Mouse (Mus musculus): Measurements from ENCODE around the gene Arhgap27. TPM values are rescaled to one million over a fixed set of nuclear protein-coding genes. Genes with fewer than 3 reads are reported as not detected.
"Not testable (repeated sequence)": the region's sequence is repeated elsewhere in the genome, so short reads cannot be mapped to it uniquely, and the experiment has no call there.

Gene Arhgap27
- total RNA-seq, 2 experiments from 2014 or later: 2.1 to 4.8 TPM

DNA sequence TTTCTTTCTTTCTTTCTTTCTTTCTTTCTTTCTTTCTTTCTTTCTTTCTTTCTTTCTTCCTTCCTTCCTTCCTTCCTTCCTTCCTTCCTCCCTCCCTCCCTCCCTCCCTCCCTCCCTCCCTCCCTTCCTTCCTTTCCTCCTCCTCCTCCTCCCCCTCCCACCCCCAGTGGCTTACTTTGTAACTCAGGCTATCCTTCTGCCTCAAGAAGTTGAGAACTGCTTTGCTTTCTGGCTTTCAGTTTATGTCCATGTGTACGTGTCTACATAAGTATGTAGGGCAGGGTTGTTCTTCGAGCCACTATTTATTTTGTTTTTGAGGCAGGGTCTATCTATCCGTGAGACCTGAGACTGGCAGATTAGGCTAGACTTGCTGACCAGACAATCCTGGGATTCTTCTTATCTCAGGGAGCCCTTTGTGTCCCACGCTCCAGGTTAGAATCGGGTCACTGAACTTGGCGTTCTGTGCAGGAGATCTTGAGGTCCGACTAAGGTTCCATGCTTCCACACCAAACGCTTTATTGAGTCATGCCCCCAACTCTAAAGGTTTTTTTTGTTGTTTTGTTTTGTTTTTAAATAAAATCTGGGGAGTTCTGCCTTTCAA lies 50.7 kb downstream of the Arhgap27 start:
- no peak for ATAC-seq (replicated peaks; ENCODE audit: low FRiP score, poor library complexity, severe bottlenecking)

DNA sequence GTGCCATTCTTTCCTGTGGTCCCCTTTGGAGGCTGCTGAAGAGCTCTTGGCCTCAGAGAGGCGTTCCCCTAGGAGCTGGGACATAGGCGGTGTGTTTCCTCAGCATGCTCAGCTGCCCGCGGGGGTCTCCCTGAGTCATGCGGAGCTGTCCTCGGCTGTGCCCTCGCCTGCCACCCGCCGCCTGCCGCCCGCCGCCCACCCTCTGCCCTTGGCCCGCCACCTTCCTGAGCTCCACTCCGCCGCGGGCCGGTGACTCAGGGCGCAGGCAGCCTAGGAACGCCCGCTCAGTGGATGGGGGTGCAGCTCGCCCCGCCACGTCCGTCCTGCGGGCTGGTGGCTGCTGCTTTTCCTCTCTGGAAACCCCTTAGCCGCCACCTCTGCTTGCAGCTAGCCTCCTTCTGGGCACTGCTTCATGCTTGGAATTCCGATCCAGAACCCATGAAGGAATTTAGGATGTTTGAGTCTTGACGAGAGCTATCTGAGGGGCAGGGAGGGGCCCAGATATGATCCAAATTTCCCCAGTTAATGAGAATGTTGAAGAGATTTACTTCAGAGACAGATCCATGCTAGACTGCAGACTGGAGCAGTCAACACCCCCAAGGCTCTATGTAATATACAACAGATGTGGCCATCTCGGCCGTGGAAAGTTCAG lies 51.4 kb downstream of the Arhgap27 start:
- ATAC-seq (replicated peaks; ENCODE audit: low FRiP score, poor library complexity, severe bottlenecking): no peak

DNA sequence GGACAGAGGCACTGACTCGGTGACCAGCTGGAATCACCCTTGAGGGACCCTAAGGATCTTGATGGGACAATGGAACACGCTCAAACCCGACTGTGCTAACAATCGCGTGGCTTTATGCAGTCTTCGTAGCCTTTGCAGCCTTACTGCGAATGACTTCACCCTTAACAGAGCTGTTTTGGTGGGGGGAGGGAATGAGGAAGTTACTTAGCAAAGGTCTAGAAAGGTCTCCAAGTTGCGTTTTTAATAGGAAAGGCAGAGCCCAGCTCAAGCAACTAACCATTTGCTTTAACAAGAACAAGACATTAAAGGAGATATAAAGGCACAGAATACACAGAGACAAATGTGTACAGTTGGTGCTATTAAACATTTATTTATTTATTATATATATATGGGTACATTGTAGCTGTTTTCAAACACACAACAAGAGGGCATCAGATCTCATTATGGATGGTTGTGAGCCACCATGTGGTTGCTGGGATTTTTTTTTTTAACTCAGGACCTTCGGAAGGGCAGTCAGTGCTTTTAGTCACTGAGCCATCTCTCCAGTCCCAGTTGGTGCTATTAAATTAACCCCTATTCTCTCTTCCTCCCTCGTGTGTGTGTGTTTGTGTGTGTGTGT lies 53.4 kb downstream of the Arhgap27 start:
- ATAC-seq (replicated peaks; ENCODE audit: low FRiP score, poor library complexity, severe bottlenecking): no peak

DNA sequence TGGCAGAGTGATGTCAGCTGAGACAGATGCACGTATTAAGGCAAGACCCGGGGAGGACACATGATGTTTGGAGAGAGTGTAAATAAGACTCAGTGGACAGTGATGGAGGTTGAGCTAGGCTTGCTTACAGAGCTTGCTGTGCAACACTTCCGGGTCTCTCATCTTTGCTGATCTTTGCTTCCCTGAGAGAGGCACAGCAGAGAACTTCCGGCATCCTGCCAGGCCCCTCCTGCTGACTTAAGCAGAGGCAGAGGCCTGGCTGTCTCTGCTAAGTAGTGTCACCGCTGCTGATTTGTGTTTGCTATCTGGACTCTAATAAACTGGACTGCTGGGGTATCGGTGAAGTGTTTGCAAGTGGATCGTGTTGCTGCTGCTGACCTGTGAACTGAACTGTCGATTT lies 55.6 kb downstream of the Arhgap27 start:
- ATAC-seq (replicated peaks; ENCODE audit: low FRiP score, poor library complexity, severe bottlenecking): no peak

DNA sequence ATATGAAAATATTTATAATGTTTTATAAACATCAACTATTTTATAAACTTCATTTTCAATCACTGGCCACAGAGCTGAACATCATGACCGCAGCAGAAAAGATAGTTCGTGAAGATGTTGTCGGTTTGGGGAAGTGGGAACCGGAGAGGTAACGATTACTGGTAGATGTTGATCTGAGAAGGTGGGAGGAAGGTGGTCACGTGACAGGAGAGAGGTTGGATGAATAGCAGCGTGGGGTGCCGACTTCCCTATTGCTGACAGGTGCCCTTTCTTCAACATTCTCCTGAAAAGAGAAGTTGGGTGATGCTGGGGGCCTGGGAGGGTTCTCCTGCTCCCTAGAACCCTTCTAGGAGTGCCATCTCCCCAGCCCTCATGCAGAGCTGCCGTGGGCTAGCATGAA lies 59.0 kb downstream of the Arhgap27 start:
- no peak for ATAC-seq (replicated peaks; ENCODE audit: low FRiP score, poor library complexity, severe bottlenecking)

DNA sequence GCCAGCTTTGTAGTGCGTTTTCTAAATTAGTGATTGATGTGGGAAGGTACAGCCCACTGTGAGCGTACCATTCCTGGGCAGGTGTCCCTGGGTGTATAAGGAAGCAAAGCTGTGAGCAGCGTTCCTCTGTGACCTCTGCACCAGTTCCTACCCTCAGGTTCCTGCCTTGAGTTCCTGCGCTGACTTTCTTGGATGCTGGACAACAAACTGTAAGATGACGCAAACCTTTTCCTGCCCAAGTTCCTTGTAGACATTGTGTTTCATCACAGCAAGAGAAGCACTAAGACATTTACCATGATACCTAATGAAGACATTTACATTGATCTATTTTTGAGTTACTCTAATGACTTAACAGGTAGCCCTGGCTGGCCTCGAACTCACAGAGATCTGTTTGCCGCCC lies 68.7 kb downstream of the Arhgap27 start:
- ATAC-seq (replicated peaks; ENCODE audit: low FRiP score, poor library complexity, severe bottlenecking): no peak

DNA sequence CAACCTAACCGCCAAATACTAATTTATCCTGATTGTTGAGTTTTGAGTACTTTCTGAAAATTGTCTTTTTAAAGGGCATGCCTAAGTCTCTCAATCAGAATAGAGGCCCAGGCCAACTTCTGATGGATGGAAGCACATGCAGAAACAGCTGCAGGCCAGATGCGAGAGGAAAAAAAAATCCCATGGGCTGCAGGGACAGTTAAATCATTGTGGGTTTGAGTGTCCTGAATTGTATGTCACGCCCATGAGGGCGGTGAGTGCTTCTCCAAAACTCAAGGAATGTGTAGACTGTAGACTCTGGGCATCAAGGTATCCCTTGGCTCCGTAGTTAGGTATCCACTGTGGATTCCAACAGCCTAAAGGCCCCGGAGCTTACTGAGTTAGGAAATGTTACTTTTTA lies 69.4 kb downstream of the Arhgap27 start:
- no peak for ATAC-seq (replicated peaks; ENCODE audit: low FRiP score, poor library complexity, severe bottlenecking)

DNA sequence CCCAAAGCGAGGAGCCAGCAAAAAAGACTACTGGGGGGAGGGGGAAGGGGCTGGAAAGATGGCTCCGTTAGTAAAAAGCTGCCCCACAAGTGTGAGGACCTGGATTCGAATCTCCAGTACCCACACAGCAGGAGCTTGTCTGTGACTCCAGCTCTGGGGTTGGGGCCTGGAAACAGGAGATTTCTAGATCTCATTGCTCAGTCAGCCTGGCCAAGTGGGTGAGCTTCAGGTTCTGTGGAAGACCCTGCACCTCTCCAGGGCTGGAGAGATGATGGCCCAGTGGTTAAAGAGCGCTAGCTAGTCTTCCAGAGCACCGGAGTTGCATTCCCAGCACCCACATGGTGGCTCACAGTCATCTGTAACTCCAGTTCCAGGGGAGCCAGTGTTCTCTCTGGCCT lies 70.6 kb downstream of the Arhgap27 start:
- ATAC-seq (replicated peaks; ENCODE audit: low FRiP score, poor library complexity, severe bottlenecking): no peak

DNA sequence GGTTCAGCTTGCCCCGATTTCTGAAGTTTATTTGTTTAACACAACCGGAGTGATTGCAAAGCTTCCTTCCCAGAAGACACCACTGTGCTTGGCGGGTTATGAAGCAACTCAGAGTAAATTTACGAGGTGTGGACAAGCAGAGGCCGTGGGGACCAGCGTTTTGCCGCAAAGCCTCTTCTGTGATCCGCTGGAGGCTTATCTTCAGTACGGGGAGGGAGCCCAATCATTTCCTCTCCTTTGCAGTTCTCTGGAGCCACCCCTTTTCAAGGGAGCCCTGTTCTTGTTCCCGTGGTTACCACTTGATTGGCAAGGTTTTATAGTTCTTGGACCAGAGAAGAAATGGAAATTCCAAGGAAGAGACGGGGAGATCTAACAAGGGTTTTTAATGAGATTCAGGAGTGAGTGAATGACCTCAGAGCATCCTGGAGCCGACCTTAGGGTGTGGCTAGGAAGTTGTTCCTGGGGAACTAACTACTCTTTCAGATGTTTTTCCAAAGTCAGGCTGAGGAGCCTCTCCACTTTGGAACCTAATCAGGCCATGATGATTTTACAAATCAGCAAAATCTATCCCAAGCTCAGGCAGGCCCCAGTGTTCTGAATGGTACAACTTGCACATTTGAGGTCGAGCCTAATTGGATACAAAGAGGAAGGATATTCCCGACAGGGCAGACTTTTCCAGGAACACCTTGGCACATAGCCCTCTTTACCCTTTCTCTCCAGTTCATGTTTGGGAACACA lies 71.2 kb downstream of the Arhgap27 start:
- no peak for ATAC-seq (replicated peaks; ENCODE audit: low FRiP score, poor library complexity, severe bottlenecking)

DNA sequence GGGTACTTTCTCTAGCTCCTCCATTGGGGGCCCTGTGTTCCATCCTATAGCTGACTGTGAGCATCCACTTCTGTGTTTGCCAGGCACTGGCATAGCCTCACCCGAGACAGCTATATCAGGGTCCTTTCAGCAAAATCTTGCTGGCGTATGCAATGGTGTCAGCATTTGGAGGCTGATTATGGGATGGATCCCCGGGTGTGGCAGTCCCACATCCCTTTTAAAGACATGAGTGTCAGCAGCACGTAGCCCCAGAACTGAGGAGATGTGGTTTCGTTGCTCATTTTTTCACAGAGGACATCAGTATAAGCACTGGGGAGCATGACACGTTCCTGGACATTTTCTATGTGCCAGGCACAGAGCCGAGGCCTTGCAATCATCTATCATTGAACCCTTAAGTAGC lies 72.7 kb downstream of the Arhgap27 start:
- ATAC-seq (replicated peaks; ENCODE audit: low FRiP score, poor library complexity, severe bottlenecking): not testable (repeated sequence)

DNA sequence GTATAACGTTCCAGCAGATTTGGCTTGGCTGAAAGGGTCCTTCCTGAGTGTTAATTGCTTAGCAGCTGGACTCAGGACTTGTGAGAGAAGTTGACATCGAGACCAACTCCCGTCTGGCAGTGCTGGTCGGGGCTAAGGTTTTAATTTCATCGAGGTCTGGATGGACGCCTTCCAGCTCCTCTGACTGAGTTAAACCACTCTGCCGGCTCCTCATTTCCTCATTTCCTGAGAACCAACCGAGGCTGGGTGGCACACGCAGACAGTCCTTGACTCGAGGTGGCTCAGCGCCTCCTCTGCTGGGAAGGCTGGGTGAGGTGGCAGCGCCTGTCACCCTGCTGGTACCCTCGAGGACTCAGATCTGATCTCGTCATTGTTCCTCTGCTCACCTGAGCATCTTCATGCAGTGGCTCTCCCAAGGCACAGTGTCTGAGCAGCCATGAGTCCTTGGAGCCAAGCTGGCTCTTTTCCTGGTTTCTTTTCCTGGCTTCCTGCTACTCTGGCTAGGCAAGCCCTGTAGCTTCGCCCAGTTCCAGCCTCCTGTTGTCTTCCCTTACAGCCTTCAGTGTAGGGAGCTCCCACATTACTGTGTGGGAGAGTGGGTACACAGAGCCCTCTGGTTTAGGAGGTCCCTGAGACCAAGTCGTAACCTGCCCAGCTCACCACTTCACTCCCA lies 75.1 kb downstream of the Arhgap27 start:
- no peak for ATAC-seq (replicated peaks; ENCODE audit: low FRiP score, poor library complexity, severe bottlenecking)

DNA sequence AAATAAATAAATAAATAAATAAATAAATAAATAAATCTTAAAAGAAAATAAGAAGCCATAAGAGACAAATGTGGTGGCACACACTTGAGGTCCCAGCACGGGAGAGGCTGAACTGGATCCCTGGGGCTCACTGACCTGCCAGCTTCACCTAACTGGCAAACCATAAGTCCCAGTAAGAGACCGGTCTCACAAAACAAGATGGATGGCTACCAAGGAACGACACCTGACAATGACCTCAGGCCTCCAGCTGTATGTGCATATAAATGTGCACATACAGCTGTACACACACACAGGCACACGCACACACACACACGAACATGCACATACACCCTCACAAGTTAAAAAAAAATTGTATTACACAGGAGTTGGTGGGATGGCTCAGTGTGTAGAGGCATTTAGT lies 76.6 kb downstream of the Arhgap27 start:
- ATAC-seq (replicated peaks; ENCODE audit: low FRiP score, poor library complexity, severe bottlenecking): no peak

DNA sequence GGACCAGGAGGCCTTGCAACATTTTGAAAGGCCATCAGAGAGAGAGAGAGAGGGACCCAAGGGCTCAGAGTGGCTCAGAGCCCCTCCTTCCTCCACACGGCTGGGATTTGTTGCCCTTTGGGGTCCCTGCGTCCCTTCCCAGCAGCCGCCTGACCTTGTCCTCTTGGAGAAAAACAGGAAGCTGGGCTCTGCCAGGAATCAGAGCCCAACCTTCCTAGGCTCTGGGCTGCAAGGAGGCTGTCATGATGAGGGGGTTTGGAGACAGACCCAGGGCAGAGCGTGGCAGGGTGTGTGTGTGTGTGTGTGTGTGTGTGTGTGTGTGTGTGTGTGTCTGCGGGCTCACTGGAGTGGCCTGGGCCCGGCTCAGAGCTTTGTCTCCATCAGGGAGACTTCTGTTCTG lies 77.5 kb downstream of the Arhgap27 start:
- no peak for ATAC-seq (replicated peaks; ENCODE audit: low FRiP score, poor library complexity, severe bottlenecking)

DNA sequence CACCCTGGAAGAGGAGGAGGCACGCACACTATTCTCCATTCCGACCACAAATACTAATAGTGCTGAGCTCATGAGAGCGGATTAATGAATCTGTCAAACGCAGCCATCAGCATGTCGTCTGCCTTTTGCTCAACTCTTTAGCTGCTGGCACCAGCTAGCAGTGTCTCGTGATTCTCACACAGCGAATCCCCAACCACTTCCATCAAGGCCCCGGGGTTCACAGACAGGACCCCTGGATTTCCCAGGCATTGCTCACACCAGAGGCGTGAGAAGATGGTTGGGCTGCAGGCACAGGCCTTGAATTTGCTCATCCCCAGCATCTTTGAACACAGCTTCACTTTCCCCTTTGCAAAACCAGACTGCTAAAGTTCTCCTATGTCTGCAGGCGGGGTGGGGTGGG lies 78.2 kb downstream of the Arhgap27 start:
- no peak for ATAC-seq (replicated peaks; ENCODE audit: low FRiP score, poor library complexity, severe bottlenecking)

DNA sequence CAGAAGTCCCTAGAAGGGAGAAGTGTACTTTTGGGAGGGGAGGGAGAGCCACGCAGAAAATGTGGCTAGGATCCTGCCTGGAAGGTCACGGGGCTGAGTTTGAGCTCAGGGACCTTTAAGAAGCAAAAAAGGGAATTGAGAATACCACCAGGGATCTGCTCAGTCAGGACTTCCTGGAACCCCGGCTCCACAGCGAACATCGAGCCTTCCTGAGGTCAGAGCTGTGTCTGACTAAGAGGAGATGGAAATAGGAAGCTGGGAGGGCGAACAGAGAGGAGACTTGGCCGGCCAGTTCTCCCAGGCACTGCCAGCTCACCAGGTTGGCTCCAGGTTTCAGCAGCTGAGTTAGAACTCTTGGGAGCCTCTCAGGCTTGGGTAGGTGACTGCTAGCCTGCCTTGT lies 81.7 kb downstream of the Arhgap27 start:
- ATAC-seq (replicated peaks; ENCODE audit: low FRiP score, poor library complexity, severe bottlenecking): no peak

Other genes starting within 250 kb of the Arhgap27 start
- 7.5 and 14.1 TPM in 2 replicates for gene Hexim1, start 247.5 kb downstream of the Arhgap27 start, total RNA-seq (2015; ENCODE audit: low replicate concordance)
- 20.8 and 26.7 TPM in 2 replicates for gene Hexim1, start 247.5 kb downstream of the Arhgap27 start, total RNA-seq (2017; ENCODE audit: low replicate concordance)
- gene Hexim2, start 231.3 kb downstream of the Arhgap27 start, total RNA-seq (2015; ENCODE audit: low replicate concordance): 1.8 and 3.8 TPM in 2 replicates
- gene Hexim2, start 231.3 kb downstream of the Arhgap27 start, total RNA-seq (2017; ENCODE audit: low replicate concordance): 5.9 and 13.0 TPM in 2 replicates
- gene Fmnl1, start 192.6 kb downstream of the Arhgap27 start, total RNA-seq (2015; ENCODE audit: low replicate concordance): 33.2 and 49.9 TPM in 2 replicates
- 9.2 and 22.3 TPM in 2 replicates for gene Fmnl1, start 192.6 kb downstream of the Arhgap27 start, total RNA-seq (2017; ENCODE audit: low replicate concordance)
- 6.3 TPM in 1 of 2 replicates, not detected in the other for gene 1700023F06Rik, start 155.1 kb downstream of the Arhgap27 start, total RNA-seq (2015; ENCODE audit: low replicate concordance)
- not detected in 2 replicates for gene 1700023F06Rik, start 155.1 kb downstream of the Arhgap27 start, total RNA-seq (2017; ENCODE audit: low replicate concordance)
- not detected in 2 replicates for gene Spata32, start 145.3 kb downstream of the Arhgap27 start, total RNA-seq (2015; ENCODE audit: low replicate concordance)
- not detected in 2 replicates for gene Spata32, start 145.3 kb downstream of the Arhgap27 start, total RNA-seq (2017; ENCODE audit: low replicate concordance)
- 2.9 and 3.8 TPM in 2 replicates for gene Map3k14, start 96.2 kb downstream of the Arhgap27 start, total RNA-seq (2015; ENCODE audit: low replicate concordance)
- gene Map3k14, start 96.2 kb downstream of the Arhgap27 start, total RNA-seq (2017; ENCODE audit: low replicate concordance): 0.51 and 3.8 TPM in 2 replicates
- gene Plekhm1, start 49.0 kb upstream of the Arhgap27 start, total RNA-seq (2015; ENCODE audit: low replicate concordance): 15.1 and 18.0 TPM in 2 replicates
- 4.2 and 5.5 TPM in 2 replicates for gene Plekhm1, start 49.0 kb upstream of the Arhgap27 start, total RNA-seq (2017; ENCODE audit: low replicate concordance)
- gene Lrrc37a, start 140.9 kb upstream of the Arhgap27 start, total RNA-seq (2015; ENCODE audit: low replicate concordance): not detected in 2 replicates
- gene Lrrc37a, start 140.9 kb upstream of the Arhgap27 start, total RNA-seq (2017; ENCODE audit: low replicate concordance): not detected in 2 replicates

Measured in erythroid progenitor cell, adult 5-6 weeks (primary cell).